Mouse (Mus musculus) kidney, postnatal 25 days (tissue): ENCODE results near the gene Gm21987.

Experiments
- DNase-seq, 2 experiments: peaks; one replicate each; pipeline ENCODE4 v3.0.0; 2021; ENCODE audit warnings: mixed read lengths in 2 of 2

Gm21987 gene

GRCm38 (mm10) chr16:38373439-38373838 lies 26.6 kb downstream of the Gm21987 start:
- DNase-seq, result no peak

- no peak for DNase-seq
Measured at GRCm38 (mm10) chr16:38373941-38374340, 27.1 kb downstream of the Gm21987 start.

GRCm38 (mm10) chr16:38374379-38375140 lies 27.7 kb downstream of the Gm21987 start:
- no peak for DNase-seq

- no peak for DNase-seq
Measured at GRCm38 (mm10) chr16:38375182-38375581, 28.3 kb downstream of the Gm21987 start.

- peak; percentile 50 to 77 for DNase-seq
Measured at GRCm38 (mm10) chr16:38376163-38376840, 29.5 kb downstream of the Gm21987 start.

GRCm38 (mm10) chr16:38376841-38377249 lies 30.0 kb downstream of the Gm21987 start:
- no peak for DNase-seq

GRCm38 (mm10) chr16:38377546-38377945 lies 30.7 kb downstream of the Gm21987 start:
- DNase-seq, result no peak

- DNase-seq, result no peak
Measured at GRCm38 (mm10) chr16:38378591-38378990, 31.8 kb downstream of the Gm21987 start.

- DNase-seq, result no peak
Measured at GRCm38 (mm10) chr16:38379088-38379487, 32.2 kb downstream of the Gm21987 start.

- DNase-seq, result no peak
Measured at GRCm38 (mm10) chr16:38379493-38379892, 32.7 kb downstream of the Gm21987 start.

GRCm38 (mm10) chr16:38379926-38380325 lies 33.1 kb downstream of the Gm21987 start:
- no peak for DNase-seq

- DNase-seq, result no peak
Measured at GRCm38 (mm10) chr16:38383683-38384082, 36.8 kb downstream of the Gm21987 start.

- no peak for DNase-seq
Measured at GRCm38 (mm10) chr16:38385184-38385634, 38.4 kb downstream of the Gm21987 start.

GRCm38 (mm10) chr16:38385700-38386099 lies 38.9 kb downstream of the Gm21987 start:
- no peak for DNase-seq

GRCm38 (mm10) chr16:38387389-38387788 lies 40.5 kb downstream of the Gm21987 start:
- no peak for DNase-seq

- no peak for DNase-seq
Measured at GRCm38 (mm10) chr16:38388757-38389156, 41.9 kb downstream of the Gm21987 start.

GRCm38 (mm10) chr16:38389284-38389893 lies 42.5 kb downstream of the Gm21987 start:
- no peak for DNase-seq

GRCm38 (mm10) chr16:38390322-38390721 lies 43.5 kb downstream of the Gm21987 start:
- DNase-seq, result no peak

GRCm38 (mm10) chr16:38392126-38392894 lies 45.5 kb downstream of the Gm21987 start:
- peak; percentile 43 to 71 for DNase-seq

GRCm38 (mm10) chr16:38394191-38394618 lies 47.4 kb downstream of the Gm21987 start:
- no peak for DNase-seq

GRCm38 (mm10) chr16:38395060-38395730 lies 48.4 kb downstream of the Gm21987 start:
- no peak for DNase-seq

- peak; percentile 76 for DNase-seq
Measured at GRCm38 (mm10) chr16:38396155-38396554, 49.3 kb downstream of the Gm21987 start.
